Mouse (Mus musculus) testis, adult 2 months (tissue): ENCODE data around the gene Gm45015. TPM values are rescaled to one million over a fixed set of nuclear protein-coding genes. Genes with fewer than 3 reads are reported as not detected.
A peak's percentile ranks its signal among the peaks of the same experiment; 100 is the strongest.

Experiments used
- H3K27ac ChIP-seq: fragments of 200-500 bp; 2 replicates; pipeline ENCODE4 v1.5.1; 2012; ENCODE audit warnings: low read depth, low read length; ENCODE audit not compliant: control insufficient read depth, insufficient read depth
- H3K27me3 ChIP-seq: fragments of 200-500 bp; 2 replicates; pipeline ENCODE4 v1.6.1; 2012; ENCODE audit warnings: mild to moderate bottlenecking, low read length, moderate library complexity; ENCODE audit not compliant: control insufficient read depth, insufficient read depth
- H3K36me3 ChIP-seq: fragments of 200-500 bp; 2 replicates; pipeline ENCODE4 v1.6.1; 2012; ENCODE audit warnings: mild to moderate bottlenecking, low read length; ENCODE audit not compliant: control insufficient read depth, insufficient read depth
- H3K4me1 ChIP-seq: fragments of 200-500 bp; 2 replicates; pipeline ENCODE4 v1.6.1; 2012; ENCODE audit warnings: low read length; ENCODE audit not compliant: control insufficient read depth, insufficient read depth
- H3K4me3 ChIP-seq: fragments of 200-500 bp; 2 replicates; pipeline ENCODE4 v1.5.1; 2012; ENCODE audit warnings: low read depth, mild to moderate bottlenecking, low read length, moderate library complexity, mixed read lengths; ENCODE audit not compliant: control insufficient read depth
- CTCF ChIP-seq: fragments of 200-500 bp; IDR thresholded peaks from 2 replicates; pipeline ENCODE4 v1.5.1; 2012; ENCODE audit warnings: low read depth, mild to moderate bottlenecking, inconsistent platforms, low read length, moderate library complexity; ENCODE audit not compliant: control insufficient read depth, insufficient read depth, insufficient replicate concordance
- POLR2A ChIP-seq: fragments of 200-500 bp; IDR thresholded peaks from 2 replicates; pipeline ENCODE4 v1.6.1; 2012; ENCODE audit warnings: low read depth, mild to moderate bottlenecking, inconsistent platforms, low read length, moderate library complexity; ENCODE audit not compliant: control insufficient read depth
- polyA plus RNA-seq: library from polyadenylated mRNA; depleted of rRNA; stranded (reverse); fragments of >200 nt; gene quantifications from 2 replicates; pipeline ENCODE4 v1.2.3, GENCODE M21; 2012; rRNA removed

Gm45015 gene
- polyA plus RNA-seq = 0.29 and 0.48 TPM in 2 replicates

DNA sequence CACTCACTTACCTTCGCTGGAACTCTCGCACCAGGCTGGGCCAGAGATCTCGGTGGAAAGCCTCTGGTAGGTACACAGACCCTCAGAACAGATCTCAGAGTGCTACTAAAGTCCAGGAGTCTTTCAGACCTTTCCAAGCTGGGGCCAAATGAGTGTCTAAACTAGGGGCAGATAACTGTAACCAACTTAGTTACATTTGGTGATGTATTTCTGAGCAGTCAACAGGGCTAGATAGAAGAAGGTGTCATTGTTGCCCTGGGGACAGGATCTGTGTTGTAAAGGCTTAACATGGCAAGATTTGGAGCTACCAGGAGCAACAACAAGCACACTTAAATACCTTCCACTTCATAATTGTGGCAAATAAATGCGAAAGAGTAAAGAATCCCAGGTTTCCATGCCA lies at the start of gene Gm45015:
TSS of gene Gm45015 (minus strand) at position 101 of the 400 bp plus-strand sequence.
- Histone ChIP-seq H3K4me1 (no peaks in the 10 kb centered on the region), H3K27ac (0 out of 2 replicates have a peak within 1 kb of the TSS, but pooled peaks have one; percentile 36), H3K27me3 (no peaks in the 10 kb centered on the region), H3K4me3 (no peak within 1 kb of the TSS), H3K36me3 (no peaks in the 10 kb centered on the region)
- TF ChIP-seq CTCF (no peak), POLR2A (no peak)

DNA sequence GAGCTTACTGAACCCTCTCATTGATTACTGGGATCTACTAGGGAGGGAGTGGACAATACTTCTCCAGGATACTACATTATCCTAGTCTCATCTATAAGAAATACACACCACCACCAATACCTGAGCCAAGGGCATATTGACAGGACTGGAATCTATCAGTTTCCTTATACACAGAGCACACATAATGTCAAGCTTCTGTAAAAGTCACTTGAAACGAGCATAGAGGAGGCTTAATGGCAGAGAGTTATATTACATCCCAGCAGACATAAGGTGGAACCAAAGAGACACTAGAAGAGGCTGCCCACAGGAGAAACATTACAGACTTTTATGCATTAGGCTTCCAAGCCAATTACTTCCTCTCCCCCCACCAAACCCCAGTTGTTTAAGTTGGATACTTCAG lies 48.3 kb upstream of the Gm45015 start:
- Histone ChIP-seq H3K4me3 (no peak overlapping the region), H3K4me1 (no peaks in the 10 kb centered on the region), H3K36me3 (no peaks in the 10 kb centered on the region), H3K27me3 (no peaks in the 10 kb centered on the region), H3K27ac (no peak overlapping the region)
- TF ChIP-seq POLR2A (no peak), CTCF (no peak)

DNA sequence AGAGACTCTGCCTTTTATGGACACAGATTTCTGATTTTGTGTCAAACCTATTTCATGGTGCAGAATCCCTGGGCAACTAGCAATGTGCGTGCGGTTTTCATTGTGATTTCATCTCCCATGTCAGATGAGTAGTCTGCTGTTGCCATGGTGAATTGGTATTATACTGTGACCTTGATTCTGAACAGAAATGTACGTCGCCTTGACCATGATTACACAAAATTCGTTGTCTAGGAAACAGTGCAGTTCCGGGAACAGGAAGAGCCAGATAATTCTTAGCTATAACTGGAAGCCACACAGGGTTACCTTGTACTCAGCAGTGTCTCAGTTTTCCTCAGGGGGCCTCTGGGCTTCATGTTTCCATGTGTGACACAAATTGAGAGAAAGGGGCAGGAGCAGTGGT lies 47.8 kb upstream of the Gm45015 start:
- no peak overlapping the region for H3K4me3 ChIP-seq
- H3K27me3 ChIP-seq = no peaks in the 10 kb centered on the region
- H3K27ac ChIP-seq = no peak overlapping the region
- no peaks in the 10 kb centered on the region for H3K4me1 ChIP-seq
- no peaks in the 10 kb centered on the region for H3K36me3 ChIP-seq
- TF ChIP-seq CTCF (no peak), POLR2A (no peak)

DNA sequence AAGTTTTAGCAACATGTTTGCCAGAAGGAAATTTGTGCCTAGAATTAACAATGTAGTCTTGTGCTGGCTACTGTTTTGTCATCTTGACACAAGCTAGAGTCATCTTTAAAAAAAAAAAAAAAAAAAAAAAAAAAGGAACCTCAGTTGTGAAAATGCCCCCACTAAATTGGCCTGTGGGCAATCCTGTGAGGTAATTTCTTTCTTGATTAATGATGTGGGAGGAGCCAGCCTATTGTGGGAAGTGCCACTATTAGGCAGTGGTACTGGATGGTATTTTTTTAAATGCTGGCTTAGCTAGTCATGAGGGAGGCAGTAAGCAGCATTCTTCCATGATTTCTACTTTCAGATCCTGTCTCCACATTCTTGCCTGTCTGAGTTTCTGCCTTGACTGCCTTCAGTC lies 26.7 kb upstream of the Gm45015 start:
- TF ChIP-seq POLR2A (no peak), CTCF (no peak)

DNA sequence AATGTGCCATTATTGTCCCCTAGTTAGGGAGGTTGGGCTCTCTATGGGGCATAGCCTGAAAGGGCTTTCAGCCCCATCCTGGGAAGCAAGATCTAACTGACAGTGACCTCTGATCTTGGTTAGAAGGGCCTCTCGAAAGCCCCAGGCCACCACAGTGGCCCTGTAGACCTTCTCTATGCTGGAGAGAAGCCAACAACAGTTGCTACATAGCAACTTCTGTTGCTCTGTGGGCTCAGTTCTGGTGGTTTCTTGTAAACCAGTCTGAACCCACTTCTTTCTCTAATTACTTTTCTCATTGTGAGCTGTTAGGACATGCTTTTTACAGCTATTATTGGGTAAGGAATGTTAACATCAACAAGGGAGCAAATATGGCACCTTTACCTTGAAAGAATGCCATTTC lies 20.1 kb upstream of the Gm45015 start:
- Histone ChIP-seq H3K4me1 (no peaks in the 10 kb centered on the region; the same call in 1 of the 2 replicates), H3K4me3 (no peak overlapping the region), H3K27ac (no peak overlapping the region), H3K27me3 (no peaks in the 10 kb centered on the region), H3K36me3 (no peaks in the 10 kb centered on the region)
- TF ChIP-seq POLR2A (no peak), CTCF (no peak)

More for the DNA sequence above, 26.7 kb upstream of the Gm45015 start:
- Histone ChIP-seq H3K36me3 (no peaks in the 10 kb centered on the region), H3K4me1 (no peaks in the 10 kb centered on the region), H3K27me3 (no peaks in the 10 kb centered on the region), H3K4me3 (no peak overlapping the region), H3K27ac (no peak overlapping the region)

DNA sequence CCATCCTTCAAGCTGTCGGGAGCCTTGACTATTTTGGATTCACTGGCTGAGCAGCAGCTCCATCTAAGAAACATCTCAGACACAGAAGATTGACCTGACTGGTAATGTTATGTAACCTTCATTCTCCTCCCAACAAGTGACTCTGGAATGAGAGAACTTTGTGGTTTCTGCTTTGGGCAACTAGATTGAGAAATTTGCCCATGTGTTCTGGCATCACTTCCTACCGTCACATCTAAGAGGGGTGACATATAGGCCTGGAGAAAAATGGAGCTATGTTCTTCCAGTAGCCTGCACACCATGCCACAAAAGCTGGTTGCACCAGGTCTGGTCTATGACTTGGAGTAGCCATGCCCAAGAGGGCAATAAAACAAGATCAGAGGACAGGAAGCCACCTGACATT lies 19.5 kb upstream of the Gm45015 start:
- Histone ChIP-seq H3K27me3 (no peaks in the 10 kb centered on the region), H3K27ac (no peak overlapping the region), H3K36me3 (no peaks in the 10 kb centered on the region), H3K4me3 (no peak overlapping the region), H3K4me1 (no peaks in the 10 kb centered on the region; the same call in 1 of the 2 replicates)
- no peak for TF ChIP-seq CTCF
- TF ChIP-seq POLR2A = no peak

DNA sequence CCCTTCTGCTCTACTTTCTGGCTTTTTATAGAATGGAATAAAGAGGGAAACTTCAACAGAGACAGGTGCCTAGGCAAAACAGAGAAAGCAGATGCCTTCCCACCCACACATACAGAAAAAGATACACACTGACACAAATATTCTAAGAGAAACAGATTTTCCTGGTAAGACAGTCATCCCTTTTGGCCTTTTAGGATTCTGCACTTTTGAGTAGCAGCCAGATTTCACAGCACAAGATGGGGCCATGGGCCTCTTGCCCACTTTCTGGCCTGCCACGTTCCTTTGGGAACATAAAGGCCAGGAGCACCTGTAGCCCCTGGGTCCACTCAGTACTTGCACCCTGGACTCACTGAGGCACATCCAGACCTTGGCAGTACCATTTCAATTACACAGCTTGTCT lies 7.7 kb upstream of the Gm45015 start:
- Histone ChIP-seq H3K4me1 (peaks cover 2% of the 10 kb centered on the region; the same call in 1 of the 2 replicates), H3K27me3 (no peaks in the 10 kb centered on the region), H3K27ac (no peak overlapping the region)

DNA sequence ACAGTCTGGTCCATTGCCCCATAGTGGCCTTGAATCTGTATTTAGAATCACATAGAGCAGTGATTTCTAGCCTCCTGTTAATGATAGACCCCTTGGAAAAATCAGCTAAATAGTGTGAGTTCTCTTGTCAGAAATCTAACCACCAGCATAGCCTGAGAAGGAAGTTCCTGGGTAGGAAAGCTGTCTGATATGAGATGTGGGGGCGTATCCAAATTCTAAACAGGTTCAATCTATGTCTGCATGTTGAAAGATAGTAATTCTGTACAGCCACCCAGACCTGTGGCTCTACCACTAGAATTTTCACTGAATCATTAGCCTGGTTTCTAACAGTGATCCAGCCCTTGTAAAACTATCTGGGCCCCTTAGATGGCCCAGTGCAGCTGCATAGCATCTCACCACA lies 7.2 kb upstream of the Gm45015 start:
- TF ChIP-seq POLR2A = no peak
- TF ChIP-seq CTCF = no peak

More for the DNA sequence above, 7.7 kb upstream of the Gm45015 start:
- H3K4me3 ChIP-seq = no peak overlapping the region
- H3K36me3 ChIP-seq = no peaks in the 10 kb centered on the region
- TF ChIP-seq CTCF (no peak), POLR2A (no peak)

More for the DNA sequence above, 7.2 kb upstream of the Gm45015 start:
- Histone ChIP-seq H3K36me3 (no peaks in the 10 kb centered on the region), H3K4me1 (peaks cover 2% of the 10 kb centered on the region; the same call in 1 of the 2 replicates), H3K4me3 (no peak overlapping the region), H3K27ac (no peak overlapping the region), H3K27me3 (no peaks in the 10 kb centered on the region)
